Mouse (Mus musculus) MEL (cell line): ENCODE data around the gene Fam90a1b. TPM values are rescaled to one million over a fixed set of nuclear protein-coding genes. Genes with fewer than 3 reads are reported as not detected.
A peak's percentile ranks its signal among the peaks of the same experiment; 100 is the strongest.

Experiments used
- DNase-seq: peaks from one replicate; pipeline ENCODE4 v3.0.0; 2011; ENCODE audit warnings: low read depth, low spot score
- H3K27ac ChIP-seq: 2 replicates; pipeline ENCODE4 v1.5.1; 2012; ENCODE audit warnings: low read depth, mild to moderate bottlenecking, control low read depth, low read length, moderate library complexity; ENCODE audit not compliant: control insufficient read depth
- H3K27me3 ChIP-seq, 2 experiments: fragments of 150-350 bp in 1 of 2; sonication (generic) in 1 of 2; 2 replicates each; pipeline ENCODE4 v1.6.1; 2012; ENCODE audit warnings: low read length in 2 of 2, mild to moderate bottlenecking in 2 of 2, improper control_type of control experiment in 1 of 2, moderate library complexity in 1 of 2; ENCODE audit not compliant: insufficient read depth in 2 of 2, control insufficient read depth in 1 of 2
- H3K36me3 ChIP-seq, 2 experiments: 2 replicates each; pipeline ENCODE4 v1.6.1; 2012 to 2014; ENCODE audit warnings: low read length in 2 of 2, improper control_type of control experiment in 1 of 2, inconsistent platforms in 1 of 2, mild to moderate bottlenecking in 1 of 2; ENCODE audit not compliant: insufficient read depth in 2 of 2, control insufficient read depth in 1 of 2
- H3K4me1 ChIP-seq, 2 experiments: fragments of 150-350 bp in 1 of 2; sonication (generic) in 1 of 2; 2 replicates each; pipeline ENCODE4 v1.6.1; 2012; ENCODE audit warnings: low read length in 2 of 2, improper control_type of control experiment in 1 of 2, mild to moderate bottlenecking in 1 of 2; ENCODE audit not compliant: insufficient read depth in 2 of 2, control insufficient read depth in 1 of 2
- H3K4me3 ChIP-seq, 2 experiments: fragments of 150-350 bp in 1 of 2; sonication (generic) in 1 of 2; 2 replicates each; pipeline ENCODE4 v1.5.1; 2012; ENCODE audit warnings: low read depth in 2 of 2, low read length in 2 of 2, mild to moderate bottlenecking in 2 of 2, moderate library complexity in 2 of 2, control low read depth in 1 of 2, improper control_type of control experiment in 1 of 2; ENCODE audit not compliant: control insufficient read depth in 1 of 2, insufficient read depth in 1 of 2
- H3K79me2 ChIP-seq: 2 replicates; pipeline ENCODE4 v1.6.1; 2012; ENCODE audit warnings: mild to moderate bottlenecking, low read length, moderate library complexity; ENCODE audit not compliant: control insufficient read depth, poor library complexity, insufficient read depth
- H3K9ac ChIP-seq: 2 replicates; pipeline ENCODE4 v1.6.1; 2012; ENCODE audit warnings: low read depth, mild to moderate bottlenecking, control low read depth, low read length, moderate library complexity; ENCODE audit not compliant: control insufficient read depth, poor library complexity, severe bottlenecking
- H3K9me3 ChIP-seq: fragments of 150-350 bp; sonication (generic); replicated peaks from 2 replicates; pipeline ENCODE4 v1.6.1; 2012; ENCODE audit warnings: mild to moderate bottlenecking, low read length, improper control_type of control experiment, moderate library complexity; ENCODE audit not compliant: insufficient read depth
- BHLHE40 ChIP-seq: IDR thresholded peaks from 2 replicates; pipeline ENCODE4 v1.6.1; 2012; ENCODE audit warnings: low read depth, mild to moderate bottlenecking, inconsistent platforms, low read length, improper control_type of control experiment, borderline replicate concordance
- CHD1 ChIP-seq: IDR thresholded peaks from 2 replicates; pipeline ENCODE4 v1.6.1; 2012; ENCODE audit warnings: low read depth, mild to moderate bottlenecking, inconsistent platforms, low read length, improper control_type of control experiment
- CHD2 ChIP-seq: IDR thresholded peaks from 2 replicates; pipeline ENCODE4 v1.6.1; 2011; ENCODE audit warnings: low read length, improper control_type of control experiment
- CTCF ChIP-seq, 3 experiments: IDR thresholded peaks in 2 of 3; conservative IDR thresholded peaks in 1 of 3; 2 replicates each; pipeline ENCODE4 v1.5.1; 2011 to 2012; ENCODE audit warnings: low read length in 3 of 3, low read depth in 2 of 3, mild to moderate bottlenecking in 2 of 3, improper control_type of control experiment in 1 of 3, inconsistent platforms in 1 of 3, mixed read lengths in 1 of 3, moderate library complexity in 1 of 3; ENCODE audit not compliant: control insufficient read depth in 1 of 3, insufficient read depth in 1 of 3, poor library complexity in 1 of 3, severe bottlenecking in 1 of 3
- E2F4 ChIP-seq: IDR thresholded peaks from 2 replicates; pipeline ENCODE4 v1.6.1; 2011; ENCODE audit warnings: low read depth, low read length, improper control_type of control experiment, borderline replicate concordance
- ELF1 ChIP-seq: IDR thresholded peaks from 2 replicates; pipeline ENCODE4 v1.6.1; 2014; ENCODE audit warnings: low read depth, mild to moderate bottlenecking, inconsistent platforms, low read length, improper control_type of control experiment, moderate library complexity
- EP300 ChIP-seq, 2 experiments: IDR thresholded peaks; 2 replicates each; pipeline ENCODE4 v1.6.1; 2011; ENCODE audit warnings: improper control_type of control experiment in 2 of 2, low read length in 2 of 2, low read depth in 1 of 2, mild to moderate bottlenecking in 1 of 2
- ETS1 ChIP-seq: IDR thresholded peaks from 2 replicates; pipeline ENCODE4 v1.6.1; 2012; ENCODE audit warnings: low read depth, mild to moderate bottlenecking, inconsistent platforms, low read length, improper control_type of control experiment, moderate library complexity
- GABPA ChIP-seq: IDR thresholded peaks from 2 replicates; pipeline ENCODE4 v1.6.1; 2012; ENCODE audit warnings: low read depth, mild to moderate bottlenecking, inconsistent platforms, low read length, improper control_type of control experiment, moderate library complexity
- GATA1 ChIP-seq: IDR thresholded peaks from 2 replicates; pipeline ENCODE4 v1.6.1; 2011; ENCODE audit warnings: low read depth, low read length, improper control_type of control experiment
- HCFC1 ChIP-seq: IDR thresholded peaks from 2 replicates; pipeline ENCODE4 v1.6.1; 2012; ENCODE audit warnings: low read depth, mild to moderate bottlenecking, inconsistent platforms, low read length, improper control_type of control experiment, moderate library complexity
- JUND ChIP-seq: IDR thresholded peaks from 2 replicates; pipeline ENCODE4 v1.6.1; 2011; ENCODE audit warnings: low read depth, mild to moderate bottlenecking, improper control_type of control experiment, low read length
- KAT2A ChIP-seq: conservative IDR thresholded peaks from 2 replicates; pipeline ENCODE4 v1.6.1; 2012; ENCODE audit warnings: low read depth, low read length, improper control_type of control experiment, inconsistent platforms
- MAFK ChIP-seq: IDR thresholded peaks from 2 replicates; pipeline ENCODE4 v1.6.1; 2011; ENCODE audit warnings: low read depth, mild to moderate bottlenecking, low read length, improper control_type of control experiment, borderline replicate concordance
- MAX ChIP-seq: IDR thresholded peaks from 2 replicates; pipeline ENCODE4 v1.6.1; 2011; ENCODE audit warnings: low read length, improper control_type of control experiment
- MAZ ChIP-seq: IDR thresholded peaks from 2 replicates; pipeline ENCODE4 v1.6.1; 2012; ENCODE audit warnings: low read depth, mild to moderate bottlenecking, inconsistent platforms, low read length, improper control_type of control experiment
- MEF2A ChIP-seq: IDR thresholded peaks from 2 replicates; pipeline ENCODE4 v1.6.1; 2014; ENCODE audit warnings: low read depth, mild to moderate bottlenecking, inconsistent platforms, low read length, improper control_type of control experiment; ENCODE audit not compliant: poor library complexity, insufficient replicate concordance, severe bottlenecking; ENCODE audit errors: extremely low read depth
- MXI1 ChIP-seq: IDR thresholded peaks from 2 replicates; pipeline ENCODE4 v1.6.1; 2011; ENCODE audit warnings: mild to moderate bottlenecking, low read depth, low read length, improper control_type of control experiment
- MYC ChIP-seq: IDR thresholded peaks from 2 replicates; pipeline ENCODE4 v1.6.1; 2011; ENCODE audit warnings: low read depth, mild to moderate bottlenecking, low read length, improper control_type of control experiment, moderate library complexity
- NELFE ChIP-seq: IDR thresholded peaks from 2 replicates; pipeline ENCODE4 v1.6.1; 2011; ENCODE audit warnings: low read depth, low read length, improper control_type of control experiment
- NRF1 ChIP-seq: IDR thresholded peaks from 2 replicates; pipeline ENCODE4 v1.6.1; 2014; ENCODE audit warnings: low read depth, mild to moderate bottlenecking, inconsistent platforms, low read length, improper control_type of control experiment, moderate library complexity; ENCODE audit not compliant: poor library complexity, insufficient read depth, severe bottlenecking
- POLR2A ChIP-seq, 2 experiments: IDR thresholded peaks; 2 replicates each; pipeline ENCODE4 v1.6.1; 2011 to 2012; ENCODE audit warnings: low read length in 2 of 2, mild to moderate bottlenecking in 2 of 2, control low read depth in 1 of 2, improper control_type of control experiment in 1 of 2, low read depth in 1 of 2, moderate library complexity in 1 of 2; ENCODE audit not compliant: control insufficient read depth in 1 of 2, insufficient read depth in 1 of 2, poor library complexity in 1 of 2
- POLR2AphosphoS2 ChIP-seq: IDR thresholded peaks from 2 replicates; pipeline ENCODE4 v1.6.1; 2011; ENCODE audit warnings: low read length, improper control_type of control experiment
- POLR2AphosphoS5 ChIP-seq: IDR thresholded peaks from 2 replicates; pipeline ENCODE4 v1.6.1; 2012; ENCODE audit warnings: low read depth, borderline replicate concordance, mild to moderate bottlenecking, inconsistent platforms, low read length, moderate library complexity, mixed read lengths
- RAD21 ChIP-seq: IDR thresholded peaks from 2 replicates; pipeline ENCODE4 v1.6.1; 2011; ENCODE audit warnings: mild to moderate bottlenecking, low read depth, low read length, improper control_type of control experiment
- SIN3A ChIP-seq: IDR thresholded peaks from 2 replicates; pipeline ENCODE4 v1.6.1; 2012; ENCODE audit warnings: low read length, improper control_type of control experiment, inconsistent platforms
- SMC3 ChIP-seq: IDR thresholded peaks from 2 replicates; pipeline ENCODE4 v1.6.1; 2011; ENCODE audit warnings: low read depth, low read length, improper control_type of control experiment
- TAL1 ChIP-seq: IDR thresholded peaks from 2 replicates; pipeline ENCODE4 v1.6.1; 2012; ENCODE audit warnings: mild to moderate bottlenecking, inconsistent platforms, low read length, moderate library complexity, mixed read lengths
- TBP ChIP-seq: IDR thresholded peaks from 2 replicates; pipeline ENCODE4 v1.8.0; 2011; ENCODE audit warnings: low read depth, low read length, improper control_type of control experiment
- TCF12 ChIP-seq: IDR thresholded peaks from 2 replicates; pipeline ENCODE4 v1.6.1; 2014; ENCODE audit warnings: low read depth, mild to moderate bottlenecking, inconsistent platforms, low read length, improper control_type of control experiment, moderate library complexity
- UBTF ChIP-seq: IDR thresholded peaks from 2 replicates; pipeline ENCODE4 v1.6.1; 2012; ENCODE audit warnings: low read depth, mild to moderate bottlenecking, inconsistent platforms, low read length, improper control_type of control experiment, moderate library complexity, borderline replicate concordance; ENCODE audit not compliant: insufficient read depth
- USF1 ChIP-seq: IDR thresholded peaks from 2 replicates; pipeline ENCODE4 v1.6.1; 2014; ENCODE audit warnings: low read depth, mild to moderate bottlenecking, inconsistent platforms, low read length, improper control_type of control experiment, moderate library complexity
- ZC3H11A ChIP-seq: IDR thresholded peaks from 2 replicates; pipeline ENCODE4 v1.6.1; 2012; ENCODE audit warnings: low read depth, mild to moderate bottlenecking, inconsistent platforms, low read length, improper control_type of control experiment
- ZKSCAN1 ChIP-seq: IDR thresholded peaks from 2 replicates; pipeline ENCODE4 v1.6.1; 2012; ENCODE audit warnings: low read depth, mild to moderate bottlenecking, inconsistent platforms, low read length, improper control_type of control experiment, moderate library complexity
- ZMIZ1 ChIP-seq: IDR thresholded peaks from 2 replicates; pipeline ENCODE4 v1.6.1; 2012; ENCODE audit warnings: low read depth, mild to moderate bottlenecking, inconsistent platforms, low read length, improper control_type of control experiment, moderate library complexity
- ZNF384 ChIP-seq: IDR thresholded peaks from 2 replicates; pipeline ENCODE4 v1.6.1; 2012; ENCODE audit warnings: low read depth, mild to moderate bottlenecking, inconsistent platforms, low read length, improper control_type of control experiment
- polyA plus RNA-seq, 2 experiments: library from polyadenylated mRNA; stranded (reverse) in 1 of 2; unstranded in 1 of 2; fragments of >175 nt in 1 of 2; fragments of >200 nt in 1 of 2; gene quantifications; 2 replicates each; pipeline versions ENCODE4 v1.2.1 to v1.2.4; 2012; ENCODE audit warnings: low replicate concordance in 2 of 2, low read depth in 1 of 2; ENCODE audit not compliant: insufficient read length in 2 of 2, insufficient read depth in 1 of 2, missing spikeins in 1 of 2
- total RNA-seq: library from RNA; depleted of rRNA; stranded (reverse); fragments of 300-350 nt; gene quantifications from 2 replicates; pipeline ENCODE4 v1.2.3, GENCODE M21; 2012; rRNA removed

Fam90a1b gene
- total RNA-seq (not detected in 2 replicates), polyA plus RNA-seq (not detected)

DNA sequence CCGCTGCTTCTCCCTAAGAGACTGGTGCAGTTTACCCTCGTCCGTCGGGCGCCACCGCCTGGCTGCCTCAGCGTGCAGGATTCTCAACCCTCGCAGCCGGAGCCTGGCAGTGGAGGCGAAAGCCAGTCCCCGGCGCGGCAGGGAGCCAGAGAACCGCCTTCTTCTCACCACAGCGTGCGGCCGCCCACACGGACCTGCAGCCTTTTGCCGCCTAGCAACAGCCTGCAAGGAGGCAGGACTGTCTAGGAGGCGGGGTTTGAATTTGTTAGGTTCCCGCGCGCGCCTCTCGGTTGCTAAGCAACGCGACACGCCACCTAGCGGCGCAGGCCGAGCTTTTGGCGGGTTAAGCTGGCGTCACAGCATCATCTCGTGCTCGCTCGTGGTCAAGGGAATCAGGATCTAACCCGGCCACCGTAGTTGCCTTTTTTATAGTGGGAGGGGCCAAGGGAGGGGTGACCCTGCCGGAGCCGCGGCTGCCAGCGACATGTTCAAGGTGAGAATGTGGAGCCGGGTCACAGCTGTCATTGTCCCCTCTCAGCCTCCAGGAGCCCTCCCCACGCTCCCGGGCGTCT, at the start of gene Fam90a1b, which contains the start of gene Apoo:
Gene Fam90a1b (minus strand): TSS at position 108 of the 572 bp plus-strand sequence.
Gene Apoo (plus strand): TSS at position 448 of the 572 bp plus-strand sequence.
- no peaks in the 10 kb centered on the region for H3K9me3 ChIP-seq
- peak within 1 kb of the TSS; percentile 85 for H3K9ac ChIP-seq
- peak within 1 kb of the TSS; percentile 37 for H3K27ac ChIP-seq
- DNase-seq, result peak; percentile 96
- H3K27me3 ChIP-seq, result no peaks in the 10 kb centered on the region; a peak in 2 of 4 replicates
- H3K4me1 ChIP-seq, result no peaks in the 10 kb centered on the region
- peak within 1 kb of the TSS; percentile 62 to 90 for H3K4me3 ChIP-seq
- peaks cover 2% of the 10 kb centered on the region; the same call in 1 of the 2 replicates for H3K79me2 ChIP-seq
- H3K36me3 ChIP-seq, result peaks cover 0 to 3% of the 10 kb centered on the region in 2 experiments; a peak in 2 of 4 replicates
- no peak for TF ChIP-seq ZNF384
- TF ChIP-seq MXI1, result peak; percentile 86
- TF ChIP-seq MAZ, result peak; percentile 81; the same call in 1 of the 2 replicates
- TF ChIP-seq POLR2AphosphoS2, result no peak
- no peak for TF ChIP-seq USF1
- 0 out of 2 replicates have a peak, but pooled peaks have one; percentile 35 for TF ChIP-seq ELF1
- no peak for TF ChIP-seq ZC3H11A
- TF ChIP-seq SMC3, result peak; percentile 56
- no peak; the same call in 1 of the 2 replicates for TF ChIP-seq KAT2A
- TF ChIP-seq GABPA, result no peak
- TF ChIP-seq EP300 (IDR thresholded peaks at IDR 0.05; ENCODE audit: low read depth in 1 of 2, low read length in 2 of 2), result no peak
- TF ChIP-seq ZKSCAN1, result no peak
- TF ChIP-seq BHLHE40, result peak; percentile 65; the same call in 1 of the 2 replicates
- peak; percentile 83 for TF ChIP-seq HCFC1
- TF ChIP-seq NELFE, result peak; percentile 67
- TF ChIP-seq NRF1, result no peak
- TF ChIP-seq RAD21, result peak; percentile 40
- no peak for TF ChIP-seq CHD2
- TF ChIP-seq POLR2A (IDR thresholded peaks at IDR 0.05; ENCODE audit: control insufficient read depth in 1 of 2, insufficient read depth in 1 of 2, low read depth in 1 of 2, low read length in 2 of 2, poor library complexity in 1 of 2), result peak; percentile 58 to 77; a peak in 3 of 4 replicates
- TF ChIP-seq MAX, result peak; percentile 75; the same call in 1 of the 2 replicates
- TF ChIP-seq MYC, result 0 out of 2 replicates have a peak, but pooled peaks have one; percentile 45
- TF ChIP-seq MEF2A, result no peak
- no peak for TF ChIP-seq POLR2AphosphoS5
- peak; percentile 98 for TF ChIP-seq E2F4
- TF ChIP-seq MAFK, result no peak
- TF ChIP-seq GATA1, result no peak
- TF ChIP-seq ZMIZ1, result no peak
- TF ChIP-seq CHD1, result no peak
- peak; percentile 83 for TF ChIP-seq TBP
- TF ChIP-seq TAL1, result no peak
- TF ChIP-seq TCF12, result no peak
- peak; percentile 61 for TF ChIP-seq ETS1
- TF ChIP-seq CTCF (IDR thresholded peaks at IDR 0.05 in 2 of 3, conservative IDR thresholded peaks at IDR 0.05 in 1 of 3; ENCODE audit: control insufficient read depth in 1 of 3, insufficient read depth in 1 of 3, low read depth in 2 of 3, low read length in 3 of 3, poor library complexity in 1 of 3, severe bottlenecking in 1 of 3), result peak in 2 of 3 experiments; percentile 49 to 76; a peak in 5 of 6 replicates
- no peak for TF ChIP-seq UBTF
- no peak for TF ChIP-seq JUND
- peak; percentile 92 for TF ChIP-seq SIN3A
